Mouse (Mus musculus): ENCODE measurements around the gene 6330409D20Rik. TPM values are rescaled to one million over a fixed set of nuclear protein-coding genes. Genes with fewer than 3 reads are reported as not detected.
A peak's percentile ranks its signal among the peaks of the same experiment; 100 is the strongest.

Gene 6330409D20Rik
- 3.2 and 3.5 TPM in 2 replicates for polyA plus RNA-seq (2012; rRNA removed)

- DNase-seq (ENCODE audit: extremely low spot score in 1 of 2, low spot score in 1 of 2): no peak
Measured at GRCm38 (mm10) chr2:32740916-32741272, at the start of gene 6330409D20Rik. TSS of gene 6330409D20Rik (minus strand) at chr2:32741016.

GRCm38 (mm10) chr2:32788581-32788980 is 47.8 kb upstream of the 6330409D20Rik start:
- DNase-seq (ENCODE audit: extremely low spot score in 1 of 2, low spot score in 1 of 2): no peak

GRCm38 (mm10) chr2:32787176-32787575 is 46.4 kb upstream of the 6330409D20Rik start:
- peak in 1 of 2 experiments; percentile 70 for DNase-seq (ENCODE audit: extremely low spot score in 1 of 2, low spot score in 1 of 2)

- DNase-seq (ENCODE audit: extremely low spot score in 1 of 2, low spot score in 1 of 2): peak in 1 of 2 experiments; percentile 42
Measured at GRCm38 (mm10) chr2:32784048-32784681, 43.3 kb upstream of the 6330409D20Rik start, which contains the start of gene Cfap157. TSS of gene Cfap157 (minus strand) at chr2:32784428.

- DNase-seq (ENCODE audit: extremely low spot score in 1 of 2, low spot score in 1 of 2): no peak
Measured at GRCm38 (mm10) chr2:32781710-32782109, 40.9 kb upstream of the 6330409D20Rik start.

- no peak for DNase-seq (ENCODE audit: extremely low spot score in 1 of 2, low spot score in 1 of 2)
Measured at GRCm38 (mm10) chr2:32779714-32780113, 38.9 kb upstream of the 6330409D20Rik start.

GRCm38 (mm10) chr2:32779131-32779530 is 38.3 kb upstream of the 6330409D20Rik start:
- peak; percentile 38 to 74 for DNase-seq (ENCODE audit: extremely low spot score in 1 of 2, low spot score in 1 of 2)

- no peak for DNase-seq (ENCODE audit: extremely low spot score in 1 of 2, low spot score in 1 of 2)
Measured at GRCm38 (mm10) chr2:32778081-32778480, 37.3 kb upstream of the 6330409D20Rik start.

- no peak for DNase-seq (ENCODE audit: extremely low spot score in 1 of 2, low spot score in 1 of 2)
Measured at GRCm38 (mm10) chr2:32776192-32776591, 35.4 kb upstream of the 6330409D20Rik start.

- DNase-seq (ENCODE audit: extremely low spot score in 1 of 2, low spot score in 1 of 2): peak; percentile 93 to 97
Measured at GRCm38 (mm10) chr2:32775359-32776074, 34.7 kb upstream of the 6330409D20Rik start, which contains the start of the genes Ttc16 and Ptrh1. TSS of gene Ttc16 (minus strand) at chr2:32775633. TSS of gene Ptrh1 (plus strand) at chr2:32775786.

GRCm38 (mm10) chr2:32772626-32773279 is 31.9 kb upstream of the 6330409D20Rik start:
- DNase-seq (ENCODE audit: extremely low spot score in 1 of 2, low spot score in 1 of 2): no peak

GRCm38 (mm10) chr2:32771886-32772285 is 31.1 kb upstream of the 6330409D20Rik start:
- no peak for DNase-seq (ENCODE audit: extremely low spot score in 1 of 2, low spot score in 1 of 2)

GRCm38 (mm10) chr2:32769327-32770085 is 28.7 kb upstream of the 6330409D20Rik start:
- DNase-seq (ENCODE audit: extremely low spot score in 1 of 2, low spot score in 1 of 2): no peak

- no peak for DNase-seq (ENCODE audit: extremely low spot score in 1 of 2, low spot score in 1 of 2)
Measured at GRCm38 (mm10) chr2:32768661-32769285, 28.0 kb upstream of the 6330409D20Rik start.

GRCm38 (mm10) chr2:32767241-32767640 is 26.4 kb upstream of the 6330409D20Rik start:
- no peak for DNase-seq (ENCODE audit: extremely low spot score in 1 of 2, low spot score in 1 of 2)

- no peak for DNase-seq (ENCODE audit: extremely low spot score in 1 of 2, low spot score in 1 of 2)
Measured at GRCm38 (mm10) chr2:32763353-32763752, 22.5 kb upstream of the 6330409D20Rik start.

- DNase-seq (ENCODE audit: extremely low spot score in 1 of 2, low spot score in 1 of 2): no peak
Measured at GRCm38 (mm10) chr2:32761859-32762258, 21.0 kb upstream of the 6330409D20Rik start.

GRCm38 (mm10) chr2:32761361-32761760 is 20.5 kb upstream of the 6330409D20Rik start:
- DNase-seq (ENCODE audit: extremely low spot score in 1 of 2, low spot score in 1 of 2): no peak

GRCm38 (mm10) chr2:32759001-32759400 is 18.2 kb upstream of the 6330409D20Rik start:
- DNase-seq (ENCODE audit: extremely low spot score in 1 of 2, low spot score in 1 of 2): no peak

GRCm38 (mm10) chr2:32758503-32758902 is 17.7 kb upstream of the 6330409D20Rik start:
- DNase-seq (ENCODE audit: extremely low spot score in 1 of 2, low spot score in 1 of 2): no peak

Measured in frontal cortex, adult 2 months (tissue).